Mouse (Mus musculus) limb, embryonic 14.5 days (tissue): Measurements from ENCODE around the gene Ints6l. TPM values are rescaled to one million over a fixed set of nuclear protein-coding genes. Genes with fewer than 3 reads are reported as not detected.

Experiments
- ATAC-seq: fragments of 200-750 bp; cut with Nextera tagmentation; 2 replicates; pipeline ENCODE4 v1.8.0; 2017; ENCODE audit warnings: low read depth, moderate number of reproducible peaks, moderate TSS enrichment; ENCODE audit not compliant: low FRiP score
- DNase-seq: peaks from one replicate; pipeline ENCODE4 v3.0.0-alpha.2; 2015; ENCODE audit warnings: low spot score
- H3K27ac ChIP-seq: fragments of 300-500 bp; sonication (generic); replicated peaks from 2 replicates; pipeline ENCODE4 v1.5.1; 2014; ENCODE audit warnings: low read depth, mild to moderate bottlenecking, low read length, moderate library complexity, mixed read lengths
- H3K27me3 ChIP-seq: fragments of 300-500 bp; sonication (generic); 2 replicates; pipeline ENCODE4 v1.6.1; 2014; ENCODE audit warnings: low read length, mixed read lengths; ENCODE audit not compliant: control insufficient read depth, insufficient read depth
- H3K36me3 ChIP-seq: fragments of 300-500 bp; sonication (generic); 2 replicates; pipeline ENCODE4 v1.6.1; 2014; ENCODE audit warnings: mild to moderate bottlenecking, low read length, moderate library complexity, mixed read lengths; ENCODE audit not compliant: control insufficient read depth, insufficient read depth
- H3K4me1 ChIP-seq: fragments of 300-500 bp; sonication (generic); 2 replicates; pipeline ENCODE4 v1.6.1; 2014; ENCODE audit warnings: antibody characterized with exemption, low read length, mixed read lengths; ENCODE audit not compliant: control insufficient read depth, insufficient read depth
- H3K4me2 ChIP-seq: fragments of 300-500 bp; sonication (generic); replicated peaks from 2 replicates; pipeline ENCODE4 v1.6.1; 2014; ENCODE audit warnings: low read depth, mild to moderate bottlenecking, low read length, moderate library complexity; ENCODE audit not compliant: severe bottlenecking
- H3K4me3 ChIP-seq: fragments of 300-500 bp; sonication (generic); replicated peaks from 2 replicates; pipeline ENCODE4 v1.5.1; 2014; ENCODE audit warnings: low read length
- H3K9ac ChIP-seq: fragments of 300-500 bp; sonication (generic); 2 replicates; pipeline ENCODE4 v1.6.1; 2014; ENCODE audit warnings: mild to moderate bottlenecking, low read depth, low read length, moderate library complexity; ENCODE audit not compliant: severe bottlenecking
- H3K9me3 ChIP-seq: fragments of 300-500 bp; sonication (generic); 2 replicates; pipeline ENCODE4 v1.6.1; 2016; ENCODE audit warnings: low read length; ENCODE audit not compliant: control insufficient read depth
- POLR2A ChIP-seq: fragments of 200-500 bp; IDR thresholded peaks from 2 replicates; pipeline ENCODE4 v1.8.0; 2012; ENCODE audit warnings: inconsistent platforms, mild to moderate bottlenecking, moderate library complexity, borderline replicate concordance; ENCODE audit not compliant: insufficient read depth, insufficient read length; ENCODE audit errors: extremely low read depth
- WGBS: fragments of 180-500 bp; shearing (Covaris S2); extraction: QIAGEN DNeasy Blood & Tissue Kit; methylation state at CpG from one replicate; pipeline ENCODE4 v1.1.7; 2014; 5-methylcytosine and 5-hydroxymethylcytosine counted together
- polyA plus RNA-seq, 2 experiments: library from polyadenylated mRNA; depleted of rRNA in 1 of 2; stranded (reverse) in 1 of 2; unstranded in 1 of 2; fragments of >200 nt; fragmentation: Nextera tagmentation in 1 of 2; extraction: Ambion mirVana in 1 of 2; gene quantifications; 2 replicates each; pipeline versions ENCODE4 v1.2.1 to v1.2.3; 2012 to 2014

The Ints6l gene
- polyA plus RNA-seq (2012; rRNA removed) (88.7 and 104 TPM in 2 replicates), polyA plus RNA-seq (2014; fragmentation: Nextera tagmentation; extraction: Ambion mirVana) (27.9 and 32.5 TPM in 2 replicates)

DNA sequence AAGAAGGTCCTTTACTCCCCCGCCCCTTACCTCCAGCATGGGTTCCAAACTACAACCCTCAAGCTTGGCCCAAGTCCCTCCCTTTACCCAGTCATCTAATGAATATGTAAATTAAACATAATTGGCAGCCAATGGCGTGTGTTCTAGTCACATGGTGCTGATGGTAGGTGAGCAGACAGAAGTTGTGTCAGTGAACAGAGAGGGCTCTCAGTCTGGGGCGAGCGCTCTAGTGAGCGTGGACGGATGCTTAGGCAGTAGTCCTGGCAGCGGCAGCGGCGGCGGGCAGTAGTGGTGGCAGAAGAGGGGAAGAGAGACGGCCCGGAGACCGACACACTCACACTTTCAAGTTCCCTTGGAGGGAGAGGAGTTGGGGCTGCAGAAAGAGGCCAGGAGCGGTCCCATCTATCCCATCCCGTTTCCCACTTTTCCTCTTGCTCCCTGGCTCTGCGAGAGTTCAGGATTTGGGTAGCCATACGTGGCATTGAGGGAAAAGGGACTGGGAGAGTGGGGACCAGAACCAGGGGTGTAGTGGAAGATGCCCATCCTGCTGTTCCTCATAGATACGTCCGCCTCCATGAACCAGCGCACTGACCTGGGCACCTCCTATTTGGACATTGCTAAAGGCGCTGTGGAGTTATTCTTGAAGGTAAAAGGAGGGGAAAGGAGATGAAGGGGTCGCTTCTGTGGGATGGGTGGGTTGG lies at the start of gene Ints6l:
Gene Ints6l, plus strand, starts transcription at position 187 of the 701 bp plus-strand sequence.
- Histone ChIP-seq H3K36me3 (no peaks in the 10 kb centered on the region), H3K4me2 (peak within 1 kb of the TSS; percentile 50), H3K4me3 (peak within 1 kb of the TSS; percentile 55), H3K27ac (peak within 1 kb of the TSS; percentile 94), H3K4me1 (no peaks in the 10 kb centered on the region), H3K9me3 (no peaks in the 10 kb centered on the region), H3K27me3 (no peaks in the 10 kb centered on the region), H3K9ac (peak within 1 kb of the TSS; percentile 84)
- peak; percentile 90; the same call in 1 of the 2 replicates for TF ChIP-seq POLR2A
- DNase-seq: peak; percentile 87
- WGBS: 25% methylated on average over 20 of the region's 22 CpGs
- ATAC-seq: peak; percentile 82

- WGBS: 65% methylated on average over 1 of the region's 1 CpGs
- TF ChIP-seq POLR2A: no peak
- ATAC-seq: no peak
These were observed 49.2 kb upstream of the Ints6l start for GRCm38 (mm10) chrX:56405482-56405881.

GRCm38 (mm10) chrX:56406128-56406527 lies 48.5 kb upstream of the Ints6l start:
- Histone ChIP-seq H3K9me3 (no peaks in the 10 kb centered on the region), H3K36me3 (no peaks in the 10 kb centered on the region), H3K4me2 (no peak overlapping the region), H3K9ac (no peak overlapping the region), H3K27ac (no peak overlapping the region), H3K27me3 (no peaks in the 10 kb centered on the region), H3K4me3 (no peak overlapping the region), H3K4me1 (no peaks in the 10 kb centered on the region)
- no peak for TF ChIP-seq POLR2A
- DNase-seq: no peak
- ATAC-seq: no peak
- WGBS: 33% methylated on average over 5 of the region's 5 CpGs

More at GRCm38 (mm10) chrX:56405482-56405881, 49.2 kb upstream of the Ints6l start:
- no peak for DNase-seq
- Histone ChIP-seq H3K9me3 (no peaks in the 10 kb centered on the region), H3K4me3 (no peak overlapping the region), H3K9ac (no peak overlapping the region), H3K36me3 (no peaks in the 10 kb centered on the region), H3K27me3 (no peaks in the 10 kb centered on the region), H3K4me2 (no peak overlapping the region), H3K27ac (no peak overlapping the region), H3K4me1 (no peaks in the 10 kb centered on the region)

DNA sequence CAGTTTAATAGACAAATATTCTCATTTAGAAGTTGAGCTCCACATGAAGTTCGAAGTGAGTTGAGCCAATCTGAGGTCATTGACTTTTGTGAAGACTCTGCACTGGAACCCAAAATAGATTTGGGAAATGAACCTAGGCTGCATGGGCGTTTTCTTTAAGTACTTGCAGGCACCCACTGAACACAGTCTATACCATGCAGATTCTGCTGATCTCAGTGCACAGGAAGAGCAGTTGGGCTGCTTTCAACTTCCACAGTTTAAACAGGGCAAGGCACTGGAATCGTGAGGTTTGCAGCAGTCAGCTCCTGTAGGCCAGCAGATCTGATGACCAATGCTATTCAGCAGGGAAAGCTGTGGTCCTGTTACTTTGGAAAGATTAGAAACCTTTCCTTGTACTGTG lies 38.4 kb upstream of the Ints6l start:
- H3K4me2 ChIP-seq: no peak overlapping the region
- no peak overlapping the region for H3K27ac ChIP-seq
- no peaks in the 10 kb centered on the region for H3K9me3 ChIP-seq
- H3K4me1 ChIP-seq: no peaks in the 10 kb centered on the region
- DNase-seq (no peak), ATAC-seq (no peak)
- H3K4me3 ChIP-seq: no peak overlapping the region
- no peak overlapping the region for H3K9ac ChIP-seq
- H3K27me3 ChIP-seq: no peaks in the 10 kb centered on the region
- 62% methylated on average over 3 of the region's 3 CpGs for WGBS
- H3K36me3 ChIP-seq: no peaks in the 10 kb centered on the region
- TF ChIP-seq POLR2A: no peak

DNA sequence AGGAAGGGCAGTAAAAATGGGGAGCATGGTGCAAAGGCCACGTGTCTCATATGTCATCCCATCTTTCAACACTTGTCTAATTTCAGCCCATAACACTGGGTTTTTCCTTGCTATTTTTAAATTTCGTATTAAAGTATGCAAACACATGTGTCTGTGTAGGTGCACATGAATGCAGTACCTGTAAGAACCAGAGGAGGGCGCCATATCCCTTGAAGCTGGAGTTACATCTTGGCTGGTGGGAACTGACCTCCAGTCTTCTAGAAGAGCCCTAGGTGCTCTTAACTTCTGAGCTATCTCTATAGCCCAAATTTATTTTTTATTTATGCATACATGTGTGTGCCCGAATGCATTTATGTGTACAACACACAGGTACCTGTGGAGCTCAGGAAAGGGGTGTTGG lies 37.1 kb upstream of the Ints6l start:
- Histone ChIP-seq H3K4me1 (no peaks in the 10 kb centered on the region), H3K9me3 (no peaks in the 10 kb centered on the region), H3K4me3 (no peak overlapping the region), H3K9ac (no peak overlapping the region), H3K27ac (no peak overlapping the region), H3K27me3 (no peaks in the 10 kb centered on the region), H3K36me3 (no peaks in the 10 kb centered on the region), H3K4me2 (no peak overlapping the region)
- ATAC-seq (no peak), DNase-seq (no peak)
- TF ChIP-seq POLR2A: no peak
- WGBS: 69% methylated on average over 4 of the region's 4 CpGs
